Mouse (Mus musculus): ENCODE measurements at regions not wholly inside any gene's neighbourhood (a gene's known extent, or its start where the extent isn't known, plus 50 kb on each side); places are given as distances from the start of the nearest gene placed in this dataset.

DNA sequence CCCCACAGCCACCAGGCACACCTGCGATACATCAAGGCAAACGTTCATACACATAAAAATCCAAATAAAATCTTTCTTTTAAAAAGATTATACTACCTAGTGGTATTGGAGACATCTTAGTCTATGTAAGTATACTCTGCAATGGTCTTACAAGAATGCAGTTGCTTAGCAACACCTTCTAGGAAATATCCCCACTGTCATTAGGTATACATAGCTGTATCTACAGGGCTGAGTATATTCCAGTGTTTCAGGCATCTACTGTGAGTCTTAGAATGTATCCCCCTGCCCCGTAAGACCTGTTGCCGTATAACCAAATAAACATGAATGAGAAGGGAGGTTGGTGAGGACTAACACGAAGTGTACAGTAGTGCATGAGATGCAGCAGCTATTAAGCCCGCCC is 142.8 kb upstream of the Nabp1 start:
- Histone ChIP-seq H3K9ac (no peak overlapping the region), H3K27me3 (replicated peaks) (no peaks in the 10 kb centered on the region), H3K9me3 (no peaks in the 10 kb centered on the region), H3K4me1 (peaks cover 5% of the 10 kb centered on the region; the same call in 1 of the 2 replicates), H3K4me2 (no peak overlapping the region), H3K36me3 (no peaks in the 10 kb centered on the region), H3K27ac (no peak overlapping the region), H3K4me3 (replicated peaks) (no peak overlapping the region)
- WGBS, result 77% methylated on average over 6 of the region's 6 CpGs
- no peak for ATAC-seq (ENCODE audit: insufficient read depth, low FRiP score, low read depth)

DNA sequence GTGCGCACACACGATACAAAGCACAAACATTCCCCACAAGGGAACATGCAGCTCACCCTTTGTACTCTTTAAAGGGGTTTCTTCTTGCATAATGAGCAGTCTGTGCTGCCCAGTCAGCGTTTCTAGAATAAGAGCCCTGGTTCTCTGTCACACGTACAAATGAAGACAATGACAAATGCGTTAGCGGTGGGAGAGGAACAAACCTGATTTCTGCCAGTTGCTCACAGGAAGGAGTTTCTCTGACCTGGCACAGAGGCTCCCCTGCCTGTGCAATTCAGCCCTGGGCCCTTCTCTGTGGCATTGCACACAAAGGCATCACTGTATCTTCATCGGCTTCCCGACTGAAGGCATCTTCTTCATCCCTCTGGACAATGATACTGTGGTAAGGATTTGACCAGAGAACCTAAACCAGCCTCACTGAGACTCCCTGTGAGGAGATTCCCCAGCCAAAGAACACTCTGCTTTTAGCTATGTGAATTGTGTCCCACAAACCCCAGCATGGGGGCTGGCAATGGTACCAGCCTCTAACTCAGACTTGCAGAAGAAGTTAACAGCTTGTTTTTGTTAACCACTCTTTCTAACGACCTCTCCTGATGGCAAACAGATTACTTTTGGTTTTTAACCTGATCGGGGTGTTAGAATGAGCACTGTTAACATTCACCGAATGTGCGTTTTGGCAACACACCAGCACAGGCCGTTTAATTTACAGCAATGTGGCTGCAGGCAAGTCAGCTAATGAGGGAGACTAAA is 139.5 kb upstream of the Nabp1 start:
- Histone ChIP-seq H3K4me2 (no peak overlapping the region), H3K27me3 (replicated peaks) (no peaks in the 10 kb centered on the region), H3K4me3 (replicated peaks) (no peak overlapping the region), H3K9ac (no peak overlapping the region), H3K27ac (no peak overlapping the region), H3K9me3 (no peaks in the 10 kb centered on the region), H3K4me1 (peaks cover 5% of the 10 kb centered on the region; the same call in 1 of the 2 replicates), H3K36me3 (no peaks in the 10 kb centered on the region)
- WGBS, result 44% methylated on average over 13 of the region's 13 CpGs
- no peak for ATAC-seq (ENCODE audit: insufficient read depth, low FRiP score, low read depth)

DNA sequence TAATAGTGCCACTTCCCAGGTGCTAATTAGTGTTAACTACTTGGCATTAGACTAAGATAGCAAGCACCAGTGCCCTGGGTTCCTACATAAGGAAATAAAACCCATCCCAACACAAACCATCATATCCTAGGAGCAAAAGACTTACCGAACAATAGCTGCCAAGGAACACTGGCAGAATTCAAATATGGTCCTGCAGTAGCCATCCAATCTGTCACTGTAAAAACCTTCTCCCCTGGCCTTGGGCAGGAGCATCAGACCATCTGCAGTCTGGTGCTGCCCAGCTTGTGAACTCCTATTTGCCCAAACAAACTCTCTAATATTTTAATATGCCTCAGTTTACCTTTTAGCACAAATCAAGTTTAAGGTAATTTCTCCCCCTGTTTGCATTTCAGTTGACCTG is 137.9 kb upstream of the Nabp1 start:
- WGBS, result 88% methylated on average over 1 of the region's 1 CpGs
- ATAC-seq (ENCODE audit: insufficient read depth, low FRiP score, low read depth), result no peak
- no peaks in the 10 kb centered on the region for H3K36me3 ChIP-seq

DNA sequence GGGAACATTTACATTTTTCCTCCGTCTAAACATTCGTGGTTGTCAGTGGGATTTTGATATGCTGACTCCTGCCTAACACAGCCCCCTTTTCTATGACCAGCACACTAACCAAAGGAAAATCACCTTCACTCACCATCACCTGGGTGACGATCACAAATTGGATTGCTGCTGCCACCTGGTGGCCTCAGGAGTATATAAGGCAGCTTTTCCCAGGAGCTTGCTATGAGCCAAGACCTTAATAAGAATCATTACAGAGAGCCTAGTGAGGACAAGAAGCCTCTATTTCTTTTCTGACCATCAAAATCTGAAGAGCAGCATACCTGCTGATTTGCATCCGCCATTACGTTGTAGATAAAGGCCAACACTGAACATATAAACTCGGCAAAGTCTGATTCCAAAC is 137.3 kb upstream of the Nabp1 start:
- Histone ChIP-seq H3K27me3 (replicated peaks) (no peaks in the 10 kb centered on the region), H3K4me1 (peaks cover 5% of the 10 kb centered on the region; the same call in 1 of the 2 replicates), H3K4me3 (replicated peaks) (no peak overlapping the region), H3K4me2 (no peak overlapping the region), H3K27ac (no peak overlapping the region), H3K36me3 (no peaks in the 10 kb centered on the region), H3K9ac (no peak overlapping the region), H3K9me3 (no peaks in the 10 kb centered on the region)
- WGBS, result 27% methylated on average over 6 of the region's 6 CpGs
- ATAC-seq (ENCODE audit: insufficient read depth, low FRiP score, low read depth), result no peak

More for the DNA sequence above, 137.9 kb upstream of the Nabp1 start:
- H3K27me3 ChIP-seq (replicated peaks), result no peaks in the 10 kb centered on the region
- no peak overlapping the region for H3K4me2 ChIP-seq
- H3K4me3 ChIP-seq (replicated peaks), result no peak overlapping the region
- H3K4me1 ChIP-seq, result peaks cover 5% of the 10 kb centered on the region; the same call in 1 of the 2 replicates
- no peaks in the 10 kb centered on the region for H3K9me3 ChIP-seq
- H3K27ac ChIP-seq, result no peak overlapping the region
- no peak overlapping the region for H3K9ac ChIP-seq

DNA sequence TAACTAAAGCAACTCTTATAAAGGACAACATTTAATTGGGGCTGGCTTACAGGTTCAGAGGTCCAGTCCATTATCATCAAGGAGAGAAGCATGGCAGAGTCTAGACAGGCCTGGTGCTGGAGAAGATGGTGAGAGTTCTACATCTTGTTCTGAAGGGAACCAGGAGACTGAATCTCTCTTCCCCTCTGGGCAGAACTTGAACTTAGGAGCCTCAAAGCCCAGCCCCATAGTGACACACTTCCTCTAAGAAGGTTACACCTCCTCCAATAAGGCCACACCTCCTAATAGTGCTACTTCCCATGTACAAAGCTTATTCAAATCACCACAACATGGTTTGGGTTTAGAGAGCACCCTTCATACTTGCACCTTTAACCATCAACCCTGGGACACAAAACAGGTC is 136.5 kb upstream of the Nabp1 start:
- H3K9me3 ChIP-seq, result no peaks in the 10 kb centered on the region
- no peak overlapping the region for H3K27ac ChIP-seq
- no peak overlapping the region for H3K4me2 ChIP-seq
- H3K36me3 ChIP-seq, result no peaks in the 10 kb centered on the region
- H3K27me3 ChIP-seq (replicated peaks), result no peaks in the 10 kb centered on the region
- ATAC-seq (ENCODE audit: insufficient read depth, low FRiP score, low read depth), result no peak
- no peak overlapping the region for H3K4me3 ChIP-seq (replicated peaks)
- peaks cover 5% of the 10 kb centered on the region; the same call in 1 of the 2 replicates for H3K4me1 ChIP-seq
- no peak overlapping the region for H3K9ac ChIP-seq

DNA sequence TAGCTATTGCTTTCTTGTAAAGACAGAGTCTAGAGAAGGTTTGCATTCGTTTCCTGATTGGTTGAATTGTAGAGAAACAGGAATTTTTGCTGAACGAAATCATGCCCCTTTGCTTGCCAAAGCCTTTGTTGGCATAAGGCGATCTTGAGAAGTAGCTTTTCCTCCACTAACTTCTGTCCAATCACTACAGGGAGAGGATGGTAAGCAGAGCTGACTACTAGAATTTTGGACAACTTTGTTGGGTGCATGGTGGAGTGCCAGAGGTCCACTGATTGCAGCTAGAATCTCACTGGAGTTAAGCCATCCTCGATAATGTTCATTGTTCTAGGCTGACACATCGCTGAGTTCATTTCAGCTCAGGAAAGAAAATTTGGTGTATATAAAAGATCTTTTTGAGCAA is 131.1 kb upstream of the Nabp1 start:
- no peak for ATAC-seq (ENCODE audit: insufficient read depth, low FRiP score, low read depth)
- no peak overlapping the region for H3K4me2 ChIP-seq
- no peaks in the 10 kb centered on the region for H3K36me3 ChIP-seq
- no peak overlapping the region for H3K9ac ChIP-seq
- no peaks in the 10 kb centered on the region for H3K27me3 ChIP-seq (replicated peaks)
- no peaks in the 10 kb centered on the region for H3K4me1 ChIP-seq
- no peak overlapping the region for H3K27ac ChIP-seq
- no peak overlapping the region for H3K4me3 ChIP-seq (replicated peaks)
- no peaks in the 10 kb centered on the region for H3K9me3 ChIP-seq
- WGBS, result 85% methylated on average over 5 of the region's 5 CpGs

DNA sequence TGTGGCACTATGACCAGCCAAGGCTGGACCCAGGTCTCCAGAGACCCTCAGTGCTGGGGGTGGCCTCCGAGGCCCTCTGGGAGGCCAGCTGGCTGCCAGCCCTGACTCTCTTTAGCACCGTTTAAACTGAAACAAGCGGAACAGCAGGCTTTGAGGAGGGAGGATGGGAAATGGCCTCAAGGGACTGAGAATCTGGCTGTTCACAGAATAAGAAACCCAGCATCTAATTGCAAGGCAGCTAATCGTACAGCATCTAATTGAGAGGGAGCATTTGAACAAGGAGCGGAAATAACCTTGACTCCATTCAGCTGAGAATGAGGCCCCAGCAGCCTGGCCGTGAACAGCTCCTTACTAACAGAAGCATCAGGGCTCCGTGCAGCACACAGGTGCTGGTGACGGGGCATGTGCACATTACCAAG is 129.2 kb upstream of the Nabp1 start:
- no peak overlapping the region for H3K4me3 ChIP-seq (replicated peaks)
- no peak overlapping the region for H3K4me2 ChIP-seq
- H3K9me3 ChIP-seq, result no peaks in the 10 kb centered on the region
- H3K27me3 ChIP-seq (replicated peaks), result no peaks in the 10 kb centered on the region
- no peaks in the 10 kb centered on the region for H3K4me1 ChIP-seq
- WGBS, result 39% methylated on average over 8 of the region's 8 CpGs
- no peaks in the 10 kb centered on the region for H3K36me3 ChIP-seq
- H3K27ac ChIP-seq, result no peak overlapping the region
- ATAC-seq (ENCODE audit: insufficient read depth, low FRiP score, low read depth), result no peak
- H3K9ac ChIP-seq, result no peak overlapping the region

DNA sequence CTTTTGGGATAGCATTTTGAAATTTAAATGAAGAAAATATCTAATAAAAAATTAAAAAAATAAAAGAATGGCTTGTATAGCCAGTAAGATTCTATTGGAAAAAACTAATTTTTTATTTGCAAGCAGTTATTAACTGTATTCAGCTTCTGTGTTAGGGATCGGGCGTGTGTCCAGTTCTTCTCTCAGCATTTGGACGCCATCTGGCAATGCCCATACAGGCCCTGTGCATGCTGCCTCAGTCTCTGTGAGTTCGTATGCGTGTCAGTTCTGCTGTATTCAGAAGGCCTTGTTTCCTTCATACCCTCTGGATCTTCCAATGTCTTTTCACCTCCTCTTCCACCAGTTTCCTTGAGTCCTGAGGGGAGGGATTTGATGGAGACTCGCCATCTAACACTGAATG is 123.8 kb upstream of the Nabp1 start:
- no peak overlapping the region for H3K27ac ChIP-seq
- WGBS, result 92% methylated on average over 6 of the region's 6 CpGs
- no peak overlapping the region for H3K4me3 ChIP-seq (replicated peaks)
- H3K27me3 ChIP-seq (replicated peaks), result no peaks in the 10 kb centered on the region
- no peaks in the 10 kb centered on the region for H3K36me3 ChIP-seq
- no peak overlapping the region for H3K4me2 ChIP-seq
- H3K4me1 ChIP-seq, result no peaks in the 10 kb centered on the region
- no peak for ATAC-seq (ENCODE audit: insufficient read depth, low FRiP score, low read depth)
- no peaks in the 10 kb centered on the region for H3K9me3 ChIP-seq
- no peak overlapping the region for H3K9ac ChIP-seq

DNA sequence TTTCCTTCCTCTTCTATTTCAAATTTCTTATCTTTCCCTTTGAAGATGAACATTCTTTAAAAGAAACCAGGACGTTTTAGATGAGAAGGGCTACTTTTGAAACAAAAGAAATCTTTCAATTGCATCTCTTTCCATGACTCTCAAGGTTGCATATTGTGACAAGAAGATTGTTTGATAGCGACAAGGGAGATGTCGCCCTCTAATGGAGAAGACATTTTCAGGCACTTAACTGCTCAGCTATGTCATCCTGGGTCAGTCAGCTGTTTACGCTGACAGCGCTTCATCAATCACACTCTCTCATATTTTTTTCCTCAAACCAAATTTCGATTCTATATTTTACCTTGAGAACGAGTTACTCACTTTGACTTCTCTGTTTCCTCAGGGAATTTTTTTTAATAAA is 122.2 kb upstream of the Nabp1 start:
- H3K4me1 ChIP-seq, result no peaks in the 10 kb centered on the region
- H3K4me3 ChIP-seq (replicated peaks), result no peak overlapping the region
- H3K9me3 ChIP-seq, result no peaks in the 10 kb centered on the region
- ATAC-seq (ENCODE audit: insufficient read depth, low FRiP score, low read depth), result no peak
- H3K36me3 ChIP-seq, result no peaks in the 10 kb centered on the region
- WGBS, result 29% methylated on average over 7 of the region's 7 CpGs
- no peak overlapping the region for H3K9ac ChIP-seq
- no peak overlapping the region for H3K4me2 ChIP-seq
- no peak overlapping the region for H3K27ac ChIP-seq
- H3K27me3 ChIP-seq (replicated peaks), result no peaks in the 10 kb centered on the region

DNA sequence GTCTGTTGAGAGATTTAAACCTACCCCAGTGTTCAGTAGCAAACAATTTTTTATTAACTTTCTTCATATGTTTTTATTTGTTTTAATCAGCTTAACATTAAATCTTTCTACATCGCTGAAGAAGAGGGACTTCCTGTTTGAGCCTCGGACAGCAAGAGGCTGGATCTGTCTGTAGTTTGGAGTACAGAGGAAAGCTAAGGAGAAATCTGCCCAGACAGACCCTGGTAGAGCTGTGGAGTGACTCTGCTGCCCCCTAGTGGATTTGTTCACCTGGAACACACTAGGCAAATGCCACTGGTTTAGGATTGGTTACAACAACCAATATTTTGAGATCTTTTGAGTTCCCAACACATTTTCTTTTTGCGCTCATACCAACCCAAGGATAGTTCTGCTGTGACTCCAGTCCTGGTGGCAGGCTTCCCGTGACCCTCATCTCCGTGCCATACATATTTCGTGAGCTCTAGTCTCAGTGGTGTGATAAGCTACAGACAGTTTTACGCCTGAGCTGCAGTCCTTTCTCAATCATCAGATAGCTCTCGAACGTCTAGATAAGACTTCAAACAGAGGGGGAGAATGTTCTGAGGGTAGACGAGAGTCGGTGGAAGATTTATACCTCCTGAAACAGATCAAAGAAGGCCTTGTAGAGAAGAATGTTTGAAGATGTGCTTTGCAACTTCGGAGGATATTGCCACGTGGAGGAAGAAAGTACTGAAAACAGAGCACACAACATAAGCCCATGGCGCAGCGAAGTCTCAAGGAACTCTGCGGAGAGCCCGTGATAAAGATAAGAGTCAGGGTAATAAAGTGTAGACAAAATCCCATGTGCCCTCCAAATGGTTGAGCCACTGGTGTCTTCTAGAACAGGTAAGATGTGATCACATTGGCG is 119.0 kb upstream of the Nabp1 start:
- Histone ChIP-seq H3K4me1 (peaks cover 5% of the 10 kb centered on the region), H3K27ac (no peak overlapping the region), H3K27me3 (replicated peaks) (no peaks in the 10 kb centered on the region), H3K36me3 (no peaks in the 10 kb centered on the region), H3K4me2 (peak overlapping the region; percentile 14; the same call in 1 of the 2 replicates), H3K4me3 (replicated peaks) (no peak overlapping the region), H3K9ac (no peak overlapping the region), H3K9me3 (no peaks in the 10 kb centered on the region)
- 25% methylated on average over 18 of the region's 18 CpGs for WGBS
- peak; percentile 87 for ATAC-seq (ENCODE audit: insufficient read depth, low FRiP score, low read depth)

DNA sequence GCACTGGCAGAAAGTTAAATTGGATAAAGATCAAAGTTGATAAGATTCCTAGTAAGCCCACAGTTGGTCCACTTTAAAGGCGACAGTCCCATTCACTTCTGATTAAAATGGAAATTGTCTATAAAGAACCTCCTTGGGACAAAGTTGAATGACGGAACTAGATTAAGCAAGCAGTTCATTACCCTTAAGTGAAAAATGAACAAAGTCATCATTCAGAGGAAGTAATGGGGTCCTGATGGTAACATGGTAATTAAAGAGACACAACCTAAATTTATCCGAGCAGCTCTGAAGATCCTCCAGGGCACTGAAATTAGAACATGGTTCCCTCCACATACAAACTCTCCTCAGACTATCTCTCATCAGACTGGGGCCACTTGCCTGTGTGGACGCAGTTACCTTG is 116.4 kb upstream of the Nabp1 start:
- 83% methylated on average over 4 of the region's 4 CpGs for WGBS
- Histone ChIP-seq H3K9ac (no peak overlapping the region), H3K4me3 (replicated peaks) (no peak overlapping the region), H3K27ac (peak overlapping the region; percentile 44; the same call in 1 of the 2 replicates), H3K36me3 (no peaks in the 10 kb centered on the region), H3K27me3 (replicated peaks) (no peaks in the 10 kb centered on the region), H3K4me1 (peaks cover 5% of the 10 kb centered on the region), H3K9me3 (no peaks in the 10 kb centered on the region), H3K4me2 (no peak overlapping the region)
- ATAC-seq (ENCODE audit: insufficient read depth, low FRiP score, low read depth), result no peak

Data from stomach, embryonic 15.5 days (tissue).